Mouse (Mus musculus) frontal cortex, adult 2 months (tissue): ENCODE measurements at regions not wholly inside any gene's neighbourhood (a gene's known extent, or its start where the extent isn't known, plus 50 kb on each side); places are given as distances from the start of the nearest gene placed in this dataset.

Source experiments
- DNase-seq, 2 experiments: peaks; one replicate each; pipeline ENCODE4 v3.0.0; 2022; ENCODE audit warnings: low spot score in 1 of 2; ENCODE audit errors: extremely low spot score in 1 of 2

DNA sequence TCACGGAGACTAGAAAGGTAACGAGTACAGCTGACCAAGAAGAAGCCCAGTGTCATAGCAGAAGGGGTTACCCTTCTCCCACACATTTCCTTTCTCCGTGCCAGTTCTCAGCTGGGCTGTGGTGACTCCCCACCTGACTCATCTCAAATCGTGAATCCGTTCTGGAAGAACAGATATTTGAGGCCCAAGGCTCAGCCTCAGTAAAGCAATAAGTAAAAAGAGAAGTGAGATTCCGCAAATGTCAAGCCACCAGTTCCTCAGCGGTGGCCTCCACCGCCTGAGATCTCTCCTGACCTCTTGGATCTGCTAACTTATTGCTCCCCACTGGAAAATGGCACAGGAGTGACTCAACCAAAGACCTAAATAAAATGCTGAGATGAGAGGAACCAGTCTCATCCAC lies 213.2 kb downstream of the Maf start:
- DNase-seq: no peak

GRCm38 (mm10) chr8:115486904-115487303 lies 220.7 kb downstream of the Maf start:
- no peak for DNase-seq

DNA sequence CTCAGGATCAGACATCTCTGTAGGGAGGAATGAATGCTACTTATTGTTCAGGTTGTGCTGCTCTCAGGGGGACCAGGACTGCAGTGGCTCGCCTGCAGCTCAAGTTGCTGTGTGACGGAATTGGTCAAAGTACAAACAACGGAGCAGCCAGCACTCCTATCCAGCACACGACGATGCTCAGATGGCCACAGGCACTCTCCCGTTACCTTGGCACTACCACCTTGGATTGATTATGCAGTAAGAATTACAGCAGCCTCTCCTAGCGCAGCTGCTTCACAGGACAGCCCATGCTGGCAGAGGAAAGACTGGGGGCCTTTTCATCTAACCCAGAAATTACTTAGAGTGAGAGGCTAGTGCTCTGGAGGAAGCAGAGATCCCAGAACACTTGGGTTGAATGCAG lies 226.5 kb downstream of the Maf start:
- no peak for DNase-seq

DNA sequence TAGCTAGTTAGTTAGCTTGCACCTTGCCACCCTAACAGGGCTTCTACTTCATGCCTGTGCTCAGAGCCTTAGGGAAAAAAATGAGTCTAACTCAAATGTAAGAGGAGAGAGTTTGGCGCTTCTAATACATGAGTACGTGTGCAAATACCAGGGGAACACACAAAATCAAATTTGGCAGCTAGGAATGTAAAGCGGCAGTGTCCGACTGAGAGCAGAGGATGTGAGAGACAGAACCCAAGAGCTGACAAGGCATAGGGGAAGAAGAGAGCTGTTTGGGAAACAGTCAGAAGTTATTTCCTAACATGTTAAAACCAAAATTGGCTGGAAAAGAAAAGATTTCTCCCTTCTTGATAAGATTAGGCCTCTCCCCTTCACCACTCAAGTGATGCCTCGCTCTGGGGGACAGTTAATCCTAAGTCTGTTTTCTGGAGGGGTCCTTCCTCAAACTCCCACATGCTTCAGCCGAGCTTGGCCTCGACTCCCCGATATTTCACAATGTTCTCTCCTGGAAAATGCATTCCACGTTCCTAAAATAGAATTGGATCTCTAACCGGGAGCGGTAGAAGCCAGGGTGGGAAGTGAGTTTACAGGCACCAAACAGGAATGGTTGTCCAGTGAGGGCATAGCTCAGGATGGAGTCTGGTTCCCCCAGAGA lies 229.1 kb downstream of the Maf start:
- no peak for DNase-seq

DNA sequence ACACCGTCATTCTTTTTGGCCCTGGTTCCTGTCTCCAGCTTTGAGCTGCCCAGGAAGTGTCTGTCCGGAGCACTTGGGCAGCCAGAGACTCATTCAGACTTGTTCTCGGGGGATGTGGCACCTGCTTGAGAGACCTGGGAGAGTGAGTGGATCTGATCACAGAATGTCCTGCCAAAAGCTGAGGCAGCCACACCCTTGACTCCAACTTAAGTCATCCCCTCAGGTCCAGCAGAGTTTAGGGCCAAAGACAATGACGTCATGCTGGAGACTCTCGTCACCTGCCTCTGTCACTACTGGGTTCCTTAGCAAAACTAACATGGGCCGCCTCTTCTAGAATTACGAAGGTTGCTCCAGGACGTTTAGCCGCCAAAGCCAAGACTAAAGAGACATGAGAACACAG lies 231.5 kb downstream of the Maf start:
- no peak for DNase-seq

- DNase-seq: no peak
Measured at GRCm38 (mm10) chr8:115475156-115475555, 232.4 kb downstream of the Maf start.

- no peak for DNase-seq
Measured at GRCm38 (mm10) chr8:115473974-115474373, 233.6 kb downstream of the Maf start.

GRCm38 (mm10) chr8:115466553-115466952 lies 241.0 kb downstream of the Maf start:
- DNase-seq: peak; percentile 6 to 20

GRCm38 (mm10) chr8:115466122-115466521 lies 241.5 kb downstream of the Maf start:
- peak in 1 of 2 experiments; percentile 12 for DNase-seq

DNA sequence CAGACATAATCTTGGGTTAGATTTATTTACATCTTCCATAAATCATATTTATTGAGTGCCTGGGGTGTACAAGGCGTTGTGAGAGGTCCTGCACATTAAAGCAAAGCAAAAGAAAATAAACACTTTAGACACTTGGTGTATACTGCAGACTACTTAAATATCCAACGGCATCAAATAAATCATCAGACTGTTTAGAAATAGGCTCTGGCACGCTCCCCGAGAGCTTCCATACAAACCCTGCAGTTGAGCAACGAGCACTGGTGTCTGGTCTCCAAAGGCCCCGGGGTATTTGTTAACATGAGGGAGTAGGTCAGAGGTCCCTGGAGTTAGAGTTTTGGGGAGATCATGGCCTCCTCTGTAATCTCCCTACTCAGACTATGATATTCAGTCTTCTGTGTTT lies 244.9 kb downstream of the Maf start:
- no peak for DNase-seq

- no peak for DNase-seq
Measured at GRCm38 (mm10) chr8:115458119-115458518, 249.5 kb downstream of the Maf start.

- no peak for DNase-seq
Measured at GRCm38 (mm10) chr8:115450789-115451188, 256.8 kb downstream of the Maf start.

- DNase-seq: no peak
Measured at GRCm38 (mm10) chr8:115448367-115448766, 259.2 kb downstream of the Maf start.

DNA sequence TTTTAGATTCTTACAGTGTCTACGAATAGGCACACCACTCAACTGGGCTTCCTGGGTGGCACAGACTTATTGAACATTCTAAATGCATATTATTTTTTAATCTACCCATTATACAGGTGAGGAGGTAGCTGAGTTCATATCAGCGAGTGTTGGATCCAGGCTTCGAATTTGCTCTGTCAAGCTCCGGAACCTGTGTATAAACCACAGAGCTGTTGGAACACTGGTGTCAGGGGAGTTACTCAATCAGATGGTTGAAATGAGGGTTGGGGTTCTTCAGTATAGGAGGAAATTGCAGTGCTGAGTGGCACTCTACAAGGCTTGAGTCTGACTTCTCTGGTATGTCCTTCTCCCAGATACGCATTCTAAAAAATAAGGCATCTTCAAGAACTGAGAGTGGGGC lies 263.1 kb downstream of the Maf start:
- no peak for DNase-seq

GRCm38 (mm10) chr8:115441943-115442550 lies 265.5 kb downstream of the Maf start:
- no peak for DNase-seq

DNA sequence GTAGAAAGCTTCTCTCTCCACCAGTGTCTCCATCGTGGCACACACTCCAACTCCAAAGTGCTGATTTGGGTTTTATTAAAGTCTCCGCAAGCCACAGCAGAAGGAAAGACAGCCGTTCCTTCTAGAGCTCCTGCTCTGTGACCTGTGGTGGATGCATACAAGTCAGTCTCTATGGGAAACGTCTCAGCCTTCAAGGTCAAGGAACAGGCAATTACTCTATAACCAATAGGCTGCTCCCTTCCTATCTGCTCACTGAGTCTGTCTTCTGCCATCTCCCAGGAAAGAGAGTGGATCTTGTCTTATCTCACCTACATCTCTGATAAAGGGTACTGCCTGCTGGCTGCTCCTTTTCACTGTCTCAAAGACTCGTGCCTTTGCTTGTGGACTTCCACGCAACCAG lies 266.3 kb downstream of the Maf start:
- DNase-seq: no peak

- DNase-seq: no peak
Measured at GRCm38 (mm10) chr8:115440151-115440550, 267.4 kb downstream of the Maf start.

- DNase-seq: no peak
Measured at GRCm38 (mm10) chr8:115439512-115439911, 268.1 kb downstream of the Maf start.

DNA sequence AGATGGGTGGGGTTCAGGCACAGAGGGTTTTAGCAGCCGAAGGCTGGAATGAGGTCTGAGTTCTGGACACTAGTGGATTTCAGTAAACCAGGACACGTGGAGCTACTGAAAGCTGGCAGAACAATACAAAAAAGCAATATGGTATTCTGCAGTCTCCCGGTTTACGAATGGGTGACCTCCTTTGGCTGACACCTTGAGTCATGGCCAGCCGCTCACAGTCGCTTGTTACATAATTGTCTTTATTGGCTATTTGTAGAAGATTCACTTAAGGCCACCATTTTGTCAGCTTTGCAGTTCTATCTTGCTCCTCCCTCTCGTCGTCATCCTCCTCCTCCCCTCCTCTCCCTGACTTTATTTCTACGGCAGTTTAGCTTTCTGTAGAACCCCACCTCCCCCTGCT lies 269.6 kb downstream of the Maf start:
- no peak for DNase-seq

DNA sequence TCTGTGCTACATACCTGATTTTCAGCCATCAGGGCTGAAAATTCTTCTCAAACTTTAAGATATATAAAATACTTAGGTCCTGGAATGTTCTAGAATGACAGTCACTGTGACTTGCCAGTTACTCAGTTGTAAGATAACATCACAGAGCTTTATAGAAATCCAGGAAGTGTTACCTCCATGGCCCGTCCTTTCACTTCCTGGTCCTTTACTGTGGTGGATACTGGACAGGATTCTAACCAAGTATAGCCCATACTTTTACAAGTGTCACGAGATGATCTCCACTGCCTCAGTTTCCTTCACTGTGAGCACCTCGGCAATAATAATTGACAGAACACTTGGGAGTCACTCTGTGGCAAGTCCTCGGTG lies 271.3 kb downstream of the Maf start:
- no peak for DNase-seq

DNA sequence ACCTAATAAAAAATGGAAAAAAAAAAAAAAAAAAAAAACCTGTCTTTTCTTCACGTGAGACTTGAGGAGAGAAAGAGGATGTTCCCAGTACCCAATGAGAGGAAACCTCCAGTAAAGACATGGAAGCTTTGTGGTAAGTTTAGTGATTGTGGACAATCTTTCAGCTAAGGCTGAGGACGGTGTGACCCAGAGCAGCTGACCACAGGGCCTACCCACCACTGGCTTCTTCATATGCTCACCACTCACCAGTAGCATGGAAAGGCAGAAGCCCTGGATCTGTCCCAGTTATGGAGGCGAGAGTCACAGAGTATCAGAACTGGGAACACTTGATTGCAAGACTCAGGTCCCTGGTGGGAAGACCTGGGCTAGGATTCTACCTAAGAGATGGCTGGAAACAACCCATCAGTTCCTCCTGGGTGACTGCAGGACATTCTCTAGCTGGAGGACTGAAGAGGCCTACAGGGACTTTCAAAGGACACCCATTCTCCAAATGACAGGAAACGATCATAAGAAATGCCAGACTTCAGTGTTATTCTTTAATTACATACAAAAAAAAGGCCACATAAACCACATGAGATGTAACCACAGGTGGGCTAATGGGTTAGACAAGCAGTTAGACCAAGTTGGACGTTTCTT lies 271.8 kb downstream of the Maf start:
- DNase-seq: no peak

DNA sequence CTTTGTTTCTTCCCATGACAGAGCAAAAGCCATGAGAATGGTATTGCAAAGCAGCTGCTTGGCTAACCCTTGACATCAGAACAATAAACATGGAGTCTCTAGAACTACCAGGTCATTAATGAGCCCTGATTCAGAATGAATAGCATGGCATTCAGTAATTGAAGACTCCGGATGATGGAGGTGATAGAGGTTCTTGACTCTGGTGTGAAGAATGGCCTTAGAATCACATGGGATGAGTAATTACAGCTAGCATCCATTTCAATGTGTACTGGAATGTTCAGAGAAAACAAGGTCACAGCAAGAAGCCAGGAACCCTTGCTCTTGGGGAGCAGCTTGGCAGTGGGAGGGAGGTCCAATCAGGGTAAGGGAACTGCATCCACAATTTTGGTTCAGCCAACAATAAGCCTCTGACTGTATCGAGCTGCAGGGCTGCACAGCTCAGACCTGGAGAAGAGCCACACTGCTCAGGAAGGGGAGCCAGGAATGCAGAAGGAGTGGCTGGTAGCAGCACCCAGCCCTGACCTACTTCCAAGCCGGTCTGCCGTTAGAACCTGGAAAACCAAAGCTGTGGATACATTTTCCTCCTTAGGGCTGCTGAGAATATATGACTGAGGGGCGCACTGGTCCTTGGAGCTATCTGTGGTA lies 275.1 kb downstream of the Maf start:
- DNase-seq: peak in 1 of 2 experiments; percentile 14
